Mouse (Mus musculus): ENCODE data around the gene Gxylt2. TPM values are rescaled to one million over a fixed set of nuclear protein-coding genes. Genes with fewer than 3 reads are reported as not detected.
A peak's percentile ranks its signal among the peaks of the same experiment; 100 is the strongest.

Gxylt2 gene
- total RNA-seq, 2 experiments from 2014 or later, result 6.2 to 7.4 TPM

GRCm38 (mm10) chr6:100710866-100711265, 6.3 kb downstream of the Gxylt2 start:
- intact Hi-C loops (cut with DNase I), result no loop called here
- no peak for DNase-seq

GRCm38 (mm10) chr6:100715296-100715828, 10.8 kb downstream of the Gxylt2 start:
- intact Hi-C loops (cut with DNase I), result no loop called here
- DNase-seq, result no peak

- no peak for DNase-seq
- intact Hi-C loops (cut with DNase I), result no loop called here
These were observed 11.6 kb downstream of the Gxylt2 start for GRCm38 (mm10) chr6:100716152-100716551.

GRCm38 (mm10) chr6:100716817-100717216, 12.3 kb downstream of the Gxylt2 start:
- intact Hi-C loops (cut with DNase I), result no loop called here
- DNase-seq, result no peak

DNA sequence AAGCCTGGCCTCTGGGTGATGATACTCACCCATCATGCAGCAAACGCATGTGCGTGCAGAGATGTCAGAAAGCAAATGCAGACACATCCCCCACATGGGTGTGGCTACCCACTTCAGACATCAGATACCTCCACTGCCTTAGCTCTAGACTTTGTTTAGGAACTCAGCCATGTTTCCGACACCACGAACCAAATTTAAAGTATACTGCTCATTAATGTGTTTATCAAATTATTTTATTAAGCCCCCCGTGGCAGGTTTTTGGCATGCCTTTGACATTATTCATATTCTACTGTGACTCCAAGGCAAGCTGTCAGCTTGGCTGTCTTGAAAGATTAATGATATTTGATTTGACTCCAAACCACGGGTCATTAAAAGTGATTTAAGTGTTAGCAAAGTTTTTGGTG, 15.6 kb downstream of the Gxylt2 start:
- intact Hi-C loops (cut with DNase I), result no loop called here
- DNase-seq, result no peak

GRCm38 (mm10) chr6:100720882-100721721, 16.6 kb downstream of the Gxylt2 start:
- intact Hi-C loops (cut with DNase I), result no loop called here
- no peak for DNase-seq

DNA sequence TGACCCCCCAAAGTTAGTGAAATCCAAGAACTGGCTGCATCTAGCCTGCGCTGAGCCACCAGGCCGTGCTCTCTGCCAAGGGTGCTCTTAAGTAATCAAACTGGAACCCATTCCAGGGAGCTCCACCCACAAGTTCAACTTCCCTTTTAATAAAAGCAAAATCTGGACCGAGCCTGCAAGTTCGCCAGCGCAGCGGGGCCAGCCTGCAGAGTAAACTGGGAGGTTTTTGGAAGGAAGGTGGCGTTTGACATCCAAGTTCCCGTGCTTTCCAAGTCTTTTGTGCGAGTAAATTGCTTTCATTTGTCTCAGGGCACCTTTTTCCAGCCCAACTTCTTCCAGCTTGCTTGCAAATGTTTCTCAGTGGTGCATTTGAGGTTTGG, 27.5 kb downstream of the Gxylt2 start:
- intact Hi-C loops (cut with DNase I), result no loop called here
- DNase-seq, result peak; percentile 71 to 73

DNA sequence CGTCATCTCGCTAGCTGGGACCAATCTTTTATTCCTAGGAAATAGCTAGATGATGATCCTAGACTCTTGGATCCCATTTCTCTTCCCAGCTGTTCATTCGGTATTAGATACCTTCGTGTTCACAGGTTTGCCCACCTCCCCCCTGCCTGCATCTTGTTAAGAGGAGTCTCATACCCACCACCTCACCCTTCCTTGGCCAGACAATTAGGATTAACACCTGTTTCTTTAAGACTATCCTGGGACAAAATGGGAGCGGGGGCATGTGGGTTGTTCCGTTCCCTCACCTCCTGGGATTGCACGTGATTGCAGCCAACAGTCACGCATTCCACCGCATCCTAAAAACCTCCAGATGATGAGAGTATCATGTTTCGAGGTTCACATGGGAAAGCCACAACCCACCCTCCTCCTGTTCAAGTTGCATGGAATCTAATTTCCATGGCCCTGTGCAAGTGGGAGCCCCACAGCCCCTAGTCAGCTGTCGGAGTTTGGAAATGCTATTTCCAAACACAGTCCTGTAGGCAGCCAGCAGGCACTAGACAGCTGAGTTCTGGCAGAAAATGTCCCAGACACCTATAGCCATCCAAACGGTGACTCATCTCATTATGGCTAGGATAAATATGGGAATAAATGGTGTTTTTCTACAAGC, 28.0 kb downstream of the Gxylt2 start:
- intact Hi-C loops (cut with DNase I), result no loop called here
- peak; percentile 44 to 48 for DNase-seq

- intact Hi-C loops (cut with DNase I), result no loop called here
- no peak for DNase-seq
These were observed 28.7 kb downstream of the Gxylt2 start for GRCm38 (mm10) chr6:100733218-100733617.

GRCm38 (mm10) chr6:100734321-100734720, 29.8 kb downstream of the Gxylt2 start:
- intact Hi-C loops (cut with DNase I), result no loop called here
- peak in 1 of 2 experiments; percentile 18 for DNase-seq

- intact Hi-C loops (cut with DNase I), result no loop called here
- no peak for DNase-seq
These were observed 54.1 kb downstream of the Gxylt2 start for GRCm38 (mm10) chr6:100758431-100759208.

DNA sequence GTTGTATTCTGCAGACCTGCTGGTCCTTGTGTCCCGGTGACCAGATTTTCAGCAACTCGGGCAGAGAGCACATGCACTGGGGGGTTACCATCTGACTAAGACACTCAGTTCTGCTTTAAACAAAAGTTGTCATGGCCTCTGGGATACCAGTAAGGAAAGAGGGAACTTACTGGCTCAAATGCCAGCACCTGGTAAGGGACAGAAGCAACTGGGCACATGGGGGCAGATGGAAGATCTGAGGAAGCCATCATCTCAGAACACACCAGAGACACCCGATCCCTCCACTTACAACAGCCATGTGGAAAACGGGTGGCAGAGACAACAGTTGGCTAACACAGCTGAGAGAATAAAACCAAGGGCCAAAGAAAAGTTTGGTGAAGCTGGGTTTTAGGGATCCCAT, 63.2 kb downstream of the Gxylt2 start:
- no peak for DNase-seq
- intact Hi-C loops (cut with DNase I), result no loop called here

- peak; percentile 44 to 55 for DNase-seq
- intact Hi-C loops (cut with DNase I), result no loop called here
These were observed 71.5 kb downstream of the Gxylt2 start for GRCm38 (mm10) chr6:100775923-100776505.

GRCm38 (mm10) chr6:100778595-100778994, 74.1 kb downstream of the Gxylt2 start:
- intact Hi-C loops (cut with DNase I), result no loop called here
- no peak for DNase-seq

GRCm38 (mm10) chr6:100780421-100780820, 75.9 kb downstream of the Gxylt2 start:
- peak; percentile 22 to 23 for DNase-seq
- intact Hi-C loops (cut with DNase I), result no loop called here

DNA sequence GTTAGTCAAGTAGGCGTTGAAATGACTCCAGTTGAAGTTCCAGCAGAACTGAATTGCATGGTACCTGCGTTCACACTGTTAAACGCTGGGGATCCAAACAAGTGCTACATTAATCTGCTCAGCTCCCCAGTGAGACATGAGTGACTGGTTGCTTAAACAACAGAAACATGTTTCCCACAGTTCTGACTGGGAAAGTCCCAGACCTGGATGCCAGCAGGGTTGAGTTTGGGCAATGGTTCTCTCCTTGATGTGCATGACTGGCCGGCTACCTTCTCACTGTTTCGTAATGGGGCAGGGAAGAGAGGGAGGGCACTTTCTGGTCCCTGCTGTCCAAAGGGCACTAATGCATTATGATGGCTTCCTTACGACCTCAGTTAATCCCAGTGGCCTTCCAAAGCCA, 77.1 kb downstream of the Gxylt2 start:
- no peak for DNase-seq
- intact Hi-C loops (cut with DNase I), result no loop called here

DNA sequence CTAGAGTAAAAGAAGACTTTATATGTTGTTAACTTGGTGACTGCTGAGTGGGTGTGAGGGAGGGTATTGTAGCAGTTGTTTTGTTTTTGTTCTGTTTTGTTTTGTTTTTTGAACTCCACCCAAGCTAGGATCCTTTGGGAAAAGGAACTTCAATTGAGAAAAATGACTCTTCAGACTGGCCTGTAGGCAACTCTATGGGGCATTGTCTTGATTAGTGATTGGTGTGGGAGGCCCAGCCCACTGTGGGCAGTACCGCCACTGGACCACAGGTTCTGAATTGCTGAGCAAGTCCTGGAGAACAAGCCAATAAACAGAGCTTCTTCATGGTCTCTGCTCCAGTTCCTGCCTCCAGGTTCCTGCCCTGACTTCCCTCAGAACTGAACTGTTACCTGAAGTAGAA, 83.2 kb downstream of the Gxylt2 start:
- no peak for DNase-seq
- intact Hi-C loops (cut with DNase I), result no loop called here

- no peak for DNase-seq
- intact Hi-C loops (cut with DNase I), result no loop called here
These were observed 84.6 kb downstream of the Gxylt2 start for GRCm38 (mm10) chr6:100789161-100789560.

DNA sequence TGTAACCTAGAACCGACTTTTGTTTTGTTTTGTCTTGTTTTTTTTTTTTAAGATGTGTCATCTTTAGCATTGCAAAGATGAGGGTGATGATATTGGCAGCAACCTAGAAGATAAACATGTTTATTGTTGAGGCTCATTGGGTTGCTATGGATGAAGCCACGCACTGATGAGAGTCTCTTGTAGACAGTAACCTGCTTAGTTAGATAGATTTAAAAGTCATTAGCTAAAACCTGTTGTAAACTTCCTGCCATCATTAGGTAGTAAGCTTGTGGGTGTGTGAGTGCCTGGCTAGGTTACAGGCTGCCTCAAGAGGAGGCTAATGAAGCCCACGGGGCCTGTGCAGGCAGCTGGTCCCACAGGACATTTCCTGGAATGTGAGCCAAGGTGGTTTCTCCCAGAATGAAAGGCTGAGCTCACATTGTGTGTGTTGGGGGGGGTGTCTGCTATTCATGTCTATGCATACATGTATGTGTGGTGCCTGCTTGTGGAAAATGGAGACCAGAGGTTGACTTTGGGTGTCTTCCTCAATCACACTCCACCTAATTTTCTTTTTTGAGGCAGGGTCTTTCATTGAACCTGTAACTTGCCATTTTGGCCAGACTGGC, 87.6 kb downstream of the Gxylt2 start:
- intact Hi-C loops (cut with DNase I), result no loop called here
- DNase-seq, result no peak

Measured in heart, postnatal 14 days (tissue).